Mouse (Mus musculus) central nervous system, embryonic 11.5 days (tissue): Measurements from ENCODE around the gene Vtn. TPM values are rescaled to one million over a fixed set of nuclear protein-coding genes. Genes with fewer than 3 reads are reported as not detected.

Experiments used
- polyA plus RNA-seq: library from polyadenylated mRNA; depleted of rRNA; stranded (reverse); fragments of >200 nt; gene quantifications from 2 replicates; pipeline ENCODE4 v1.2.3, GENCODE M21; 2012; rRNA removed

Gene Vtn
- polyA plus RNA-seq = 49.4 and 66.4 TPM in 2 replicates

GRCm38 (mm10) chr11:78499004-78499403, at the start of gene Vtn:
Vtn (plus strand) TSS chr11:78499091.

DNA sequence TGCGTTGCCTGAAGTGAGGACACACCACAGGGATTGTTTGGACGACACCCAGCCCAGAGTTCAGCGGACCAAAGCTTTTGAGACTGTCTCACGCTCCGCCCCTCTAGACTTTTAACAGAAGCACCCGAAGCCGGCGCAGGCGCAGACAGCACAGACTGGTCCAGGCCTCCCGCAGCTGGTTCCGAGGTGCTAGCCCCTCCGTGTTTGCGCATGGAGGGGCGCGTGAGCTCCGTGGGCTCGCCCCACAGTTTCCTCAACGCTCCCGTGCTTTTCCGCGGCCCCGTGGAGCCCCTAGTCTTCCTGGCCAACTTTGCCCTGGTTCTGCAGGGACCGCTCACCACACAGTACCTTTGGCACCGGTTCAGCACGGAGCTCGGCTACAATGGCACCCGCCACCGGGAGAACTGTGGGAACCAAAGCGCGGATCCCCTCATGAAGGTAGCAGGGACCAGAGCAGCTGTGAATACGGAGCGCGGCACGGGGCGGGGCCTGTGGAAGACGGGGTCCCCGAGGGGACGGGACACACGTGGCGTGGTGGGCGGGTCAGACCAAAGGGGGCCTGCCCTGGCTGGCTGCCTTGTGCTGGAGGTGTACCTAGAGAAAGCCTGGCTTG, 33.2 kb upstream of the Vtn start, which contains the start of gene Slc46a1:
Slc46a1 (plus strand) TSS at position 130 of the 613 bp plus-strand sequence.

DNA sequence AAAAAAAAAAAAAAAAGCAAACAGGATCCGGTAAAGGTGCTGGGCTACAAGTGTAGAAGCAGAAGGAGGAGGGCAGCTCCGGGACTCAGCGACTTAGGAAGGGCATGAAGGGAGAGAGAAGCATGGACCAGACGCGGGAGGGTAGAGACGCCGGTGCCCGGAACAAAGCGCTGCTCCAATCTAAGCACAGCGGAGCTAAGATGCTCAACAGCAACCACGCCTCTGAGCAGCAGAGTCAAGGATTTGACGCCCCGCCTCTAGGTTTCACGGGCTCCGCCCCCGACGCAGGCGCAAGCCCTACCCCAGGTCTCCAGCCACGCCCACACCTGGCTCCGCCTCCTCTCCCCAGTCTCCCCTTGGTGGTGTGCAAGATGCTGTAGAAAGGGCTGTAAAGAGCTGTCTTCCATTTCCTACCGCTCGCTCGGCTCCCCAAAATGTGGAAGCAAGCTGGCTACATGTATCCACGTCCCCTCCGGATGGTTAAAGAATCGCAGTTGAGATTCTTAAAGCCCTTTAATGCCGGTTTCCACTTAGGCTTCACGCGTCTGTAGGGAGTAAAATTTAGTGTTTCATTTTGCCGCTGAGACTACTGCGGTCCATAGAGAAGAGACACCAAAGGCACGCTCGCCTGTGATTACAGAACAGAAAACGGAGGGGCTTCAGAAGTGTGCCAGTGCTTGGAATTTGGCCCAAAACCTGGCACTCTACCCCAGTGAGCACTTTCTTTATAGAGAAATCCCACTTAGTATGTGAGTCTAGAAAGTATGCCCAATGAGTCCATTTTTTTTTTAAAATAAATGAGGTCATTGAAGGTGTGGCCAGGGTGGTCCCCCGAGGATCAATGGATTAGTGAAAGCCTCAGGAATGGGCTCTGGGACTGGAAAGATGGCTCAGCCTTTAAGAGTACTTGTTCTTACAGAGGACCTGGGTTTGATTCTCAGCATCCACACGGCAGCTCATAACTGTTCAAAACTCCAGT, 1.1 kb upstream of the Vtn start, which contains the start of gene Sarm1:
Sarm1 (minus strand) TSS at position 211 of the 979 bp plus-strand sequence.

DNA sequence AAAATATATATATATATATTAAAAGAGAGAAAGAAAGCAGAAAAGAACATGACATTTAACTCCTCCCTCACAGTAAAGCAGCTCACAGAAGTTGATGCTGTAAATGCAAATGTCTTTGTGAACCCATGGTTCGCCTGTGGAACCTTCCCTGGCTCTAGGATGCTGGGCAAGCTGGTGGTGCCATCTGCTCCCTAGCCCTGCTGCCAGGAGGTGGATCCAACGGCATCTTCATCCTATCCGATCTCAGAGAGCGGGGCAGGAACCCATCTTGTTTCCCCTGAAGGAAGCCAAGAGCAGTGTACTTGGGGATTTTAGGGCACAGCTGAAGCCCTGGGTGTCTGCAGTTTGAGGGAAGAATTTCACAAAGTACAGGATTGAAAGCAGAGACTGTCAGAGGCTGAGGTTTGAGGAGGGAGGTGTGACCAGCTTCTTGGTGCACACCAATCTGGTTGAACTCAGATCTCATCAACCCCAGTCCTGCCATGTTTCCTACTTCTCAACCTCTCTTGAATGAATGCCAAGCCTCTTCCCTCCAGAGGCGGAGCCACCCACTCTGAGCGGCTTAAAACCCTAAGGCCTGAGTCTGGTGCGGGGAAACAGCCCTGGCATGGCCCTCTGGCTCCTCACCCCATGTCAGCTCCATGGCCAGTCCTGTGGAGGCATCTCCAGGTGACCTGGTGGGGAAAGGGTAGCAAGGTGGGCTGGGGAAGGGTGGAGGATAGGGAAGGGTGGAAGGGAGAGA, 4.2 kb downstream of the Vtn start, which contains the start of gene Sebox:
Sebox (plus strand) TSS at position 539 of the 742 bp plus-strand sequence.

DNA sequence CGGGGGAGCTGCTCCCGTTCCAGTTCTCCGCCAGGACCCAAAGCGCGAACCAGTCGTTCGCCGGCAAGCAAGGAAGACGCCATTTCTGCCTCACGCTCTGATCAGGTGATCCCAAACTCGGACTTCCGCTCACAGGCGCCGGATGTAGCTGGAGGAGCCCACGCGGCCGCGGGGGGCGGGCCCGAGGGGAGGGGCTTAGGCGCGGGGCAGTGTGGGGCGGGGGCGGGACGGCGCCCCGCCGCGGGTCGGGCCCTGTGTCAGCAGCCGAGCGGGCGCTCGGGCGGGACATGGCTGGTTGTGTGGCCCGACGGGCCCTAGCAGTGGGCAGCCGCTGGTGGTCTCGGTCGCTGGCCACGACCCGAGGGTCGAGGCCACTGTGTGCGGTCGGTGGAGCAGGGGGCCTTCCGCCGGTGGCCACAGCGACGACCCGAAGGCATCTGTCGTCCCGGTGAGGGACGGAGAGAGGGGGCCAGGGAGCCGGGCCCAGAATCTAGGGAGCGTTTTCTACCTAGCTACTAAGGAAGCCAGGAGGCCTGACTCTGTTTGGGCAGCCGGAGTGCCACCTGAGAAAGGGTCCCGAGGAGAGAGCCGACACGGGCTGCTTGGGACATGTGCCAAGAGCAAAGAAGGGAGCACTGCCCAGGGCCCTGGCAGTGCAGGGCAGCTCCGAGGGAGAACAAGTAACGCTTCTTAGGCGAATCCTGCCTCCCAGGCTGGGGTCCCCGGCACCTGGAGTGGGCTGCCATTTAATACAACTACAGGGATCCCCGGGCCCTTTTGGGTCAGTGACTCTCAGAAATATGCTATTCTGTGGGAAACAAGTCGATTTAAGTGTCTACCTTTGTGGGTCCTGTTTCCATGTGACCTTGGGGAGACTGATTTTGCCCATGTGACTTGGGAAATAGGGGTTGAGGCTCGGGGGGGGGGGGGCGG, 13.4 kb downstream of the Vtn start, which contains the start of the genes Tmem199 and Poldip2:
Tmem199 (minus strand) TSS at position 148 of the 933 bp plus-strand sequence.
Poldip2 (plus strand) TSS at position 169 of the 933 bp plus-strand sequence.

GRCm38 (mm10) chr11:78536080-78536689, 37.3 kb downstream of the Vtn start, which contains the start of the genes Tnfaip1 and Ift20:
Tnfaip1 (minus strand) TSS chr11:78536332.
Ift20 (plus strand) TSS chr11:78536361.

GRCm38 (mm10) chr11:78550168-78551058, 51.5 kb downstream of the Vtn start, which contains the start of gene Tmem97:
Tmem97 (minus strand) TSS chr11:78550777.

Other genes starting within 250 kb of the Vtn start
- gene 2610507B11Rik, start 237.3 kb upstream of the Vtn start, polyA plus RNA-seq = 60.1 and 65.0 TPM in 2 replicates
- gene BC030499, start 208.2 kb upstream of the Vtn start, polyA plus RNA-seq = 0.68 and 0.82 TPM in 2 replicates
- 91.4 and 95.4 TPM in 2 replicates for gene Spag5, start 197.6 kb upstream of the Vtn start, polyA plus RNA-seq
- gene Aldoc, start 176.1 kb upstream of the Vtn start, polyA plus RNA-seq = 3.7 and 5.3 TPM in 2 replicates
- gene Pigs, start 170.7 kb upstream of the Vtn start, polyA plus RNA-seq = 37.7 and 53.2 TPM in 2 replicates
- 91.0 and 110 TPM in 2 replicates for gene Unc119, start 155.6 kb upstream of the Vtn start, polyA plus RNA-seq
- gene Foxn1, start 112.5 kb upstream of the Vtn start, polyA plus RNA-seq = 0.07 TPM in 1 of 2 replicates, not detected in the other
- gene Slc13a2, start 76.9 kb upstream of the Vtn start, polyA plus RNA-seq = 0.04 TPM in 1 of 2 replicates, not detected in the other
- 7.5 and 11.2 TPM in 2 replicates for gene Slc46a1, start 33.4 kb upstream of the Vtn start, polyA plus RNA-seq
- gene Sarm1, start 1.3 kb upstream of the Vtn start, polyA plus RNA-seq = 10.7 and 11.2 TPM in 2 replicates
- gene Sebox, start 4.4 kb downstream of the Vtn start, polyA plus RNA-seq = 0.10 and 0.11 TPM in 2 replicates
- gene Tmem199, start 13.1 kb downstream of the Vtn start, polyA plus RNA-seq = 54.8 and 64.1 TPM in 2 replicates
- gene Poldip2, start 13.1 kb downstream of the Vtn start, polyA plus RNA-seq = 82.8 and 83.1 TPM in 2 replicates
- 39.3 and 54.4 TPM in 2 replicates for gene Tnfaip1, start 37.2 kb downstream of the Vtn start, polyA plus RNA-seq
- gene Ift20, start 37.3 kb downstream of the Vtn start, polyA plus RNA-seq = 69.3 and 94.2 TPM in 2 replicates
- gene Tmem97, start 51.7 kb downstream of the Vtn start, polyA plus RNA-seq = 21.7 and 31.9 TPM in 2 replicates
- 24.7 and 28.8 TPM in 2 replicates for gene Nlk, start 198.3 kb downstream of the Vtn start, polyA plus RNA-seq